Mouse (Mus musculus): ENCODE results near the gene Afap1l2. TPM values are rescaled to one million over a fixed set of nuclear protein-coding genes. Genes with fewer than 3 reads are reported as not detected.
A peak's percentile ranks its signal among the peaks of the same experiment; 100 is the strongest.

Afap1l2 gene
- polyA plus RNA-seq, 1 experiment = 0.90 TPM

DNA sequence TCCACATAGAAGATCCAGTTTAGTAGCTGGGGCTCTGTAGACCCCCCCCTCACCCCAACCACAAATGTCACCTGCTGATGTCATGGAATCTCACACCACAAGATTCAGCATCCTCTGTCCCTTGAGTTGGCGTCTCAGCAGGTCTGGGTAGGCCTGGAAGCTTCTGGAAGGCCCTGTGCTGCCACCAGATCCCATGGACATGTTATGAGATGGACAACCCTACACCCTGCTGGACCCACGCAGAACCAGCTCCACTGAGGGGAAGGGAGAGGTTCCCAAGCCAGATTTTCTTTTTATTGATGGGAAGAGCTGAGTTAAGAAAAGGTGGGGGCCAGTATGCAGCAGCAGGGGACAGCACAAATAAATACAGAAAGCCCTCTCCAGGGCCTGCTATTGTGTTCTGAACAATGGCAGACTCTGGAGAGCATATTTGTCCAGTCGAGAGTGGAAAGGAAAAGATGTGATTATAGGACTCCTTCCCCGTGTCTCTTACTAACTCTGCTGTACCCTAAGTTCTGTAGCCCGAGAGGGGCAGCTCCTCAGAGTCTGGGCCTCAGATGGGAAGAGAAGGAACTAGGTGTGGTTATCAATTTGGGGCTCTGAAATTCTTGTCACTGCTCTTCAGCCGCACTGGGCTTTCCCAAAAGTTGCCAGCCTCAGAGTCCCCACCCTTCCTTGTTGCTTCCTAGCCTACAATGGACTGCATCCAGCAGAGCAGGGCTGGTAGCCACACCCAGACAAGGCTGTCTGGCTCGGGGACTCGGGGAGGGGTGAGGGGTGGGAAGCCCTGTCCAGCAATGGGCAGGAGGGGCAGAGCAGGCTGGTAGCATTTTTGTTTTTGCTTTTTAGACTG is 20.5 kb upstream of the Afap1l2 start:
- Histone ChIP-seq H3K79me3 (ENCODE audit: low read depth) (no peaks in the 10 kb centered on the region), H3K4me3 (ENCODE audit: insufficient read depth, poor library complexity, severe bottlenecking) (no peak overlapping the region), H3K36me3 (ENCODE audit: control insufficient read depth, insufficient read depth) (peaks cover 5% of the 10 kb centered on the region), H3K27me3 (ENCODE audit: control insufficient read depth, insufficient read depth, insufficient read length) (no peaks in the 10 kb centered on the region), H3K79me2 (ENCODE audit: control insufficient read depth, insufficient read depth) (no peaks in the 10 kb centered on the region), H3ac (ENCODE audit: control insufficient read depth, insufficient read length, low read depth) (no peak overlapping the region)
- TF ChIP-seq MAX (IDR thresholded peaks at IDR 0.05) (no peak), CTCF (IDR thresholded peaks at IDR 0.05; ENCODE audit: control insufficient read depth, insufficient read depth, insufficient read length) (no peak)

GRCm38 (mm10) chr19:57026501-57026900 is 18.5 kb upstream of the Afap1l2 start:
- Histone ChIP-seq H3K27me3 (ENCODE audit: control insufficient read depth, insufficient read depth, insufficient read length) (no peaks in the 10 kb centered on the region), H3K79me2 (ENCODE audit: control insufficient read depth, insufficient read depth) (no peaks in the 10 kb centered on the region), H3ac (ENCODE audit: control insufficient read depth, insufficient read length, low read depth) (no peak overlapping the region), H3K36me3 (ENCODE audit: control insufficient read depth, insufficient read depth) (no peaks in the 10 kb centered on the region), H3K4me3 (ENCODE audit: insufficient read depth, poor library complexity, severe bottlenecking) (no peak overlapping the region), H3K79me3 (ENCODE audit: low read depth) (no peaks in the 10 kb centered on the region)
- TF ChIP-seq MYOG (IDR thresholded peaks at IDR 0.05; ENCODE audit: control insufficient read depth, extremely low read depth, insufficient read length) (no peak), MAX (IDR thresholded peaks at IDR 0.05) (no peak), FOSL1 (IDR thresholded peaks at IDR 0.05; ENCODE audit: insufficient read depth, low read length, poor library complexity, severe bottlenecking) (no peak)

- Histone ChIP-seq H3K79me3 (ENCODE audit: low read depth) (no peaks in the 10 kb centered on the region), H3K79me2 (ENCODE audit: control insufficient read depth, insufficient read depth) (no peaks in the 10 kb centered on the region), H3K36me3 (ENCODE audit: control insufficient read depth, insufficient read depth) (no peaks in the 10 kb centered on the region), H3K4me3 (ENCODE audit: insufficient read depth, poor library complexity, severe bottlenecking) (no peak overlapping the region), H3ac (ENCODE audit: control insufficient read depth, insufficient read length, low read depth) (no peak overlapping the region), H3K27me3 (ENCODE audit: control insufficient read depth, insufficient read depth, insufficient read length) (no peaks in the 10 kb centered on the region)
- no peak for TF ChIP-seq MAX (IDR thresholded peaks at IDR 0.05)
- TF ChIP-seq FOSL1 (IDR thresholded peaks at IDR 0.05; ENCODE audit: insufficient read depth, low read length, poor library complexity, severe bottlenecking) = no peak
- TF ChIP-seq MYOD1 (IDR thresholded peaks at IDR 0.05; ENCODE audit: control insufficient read depth, insufficient read length, low read depth) = no peak
- TF ChIP-seq CEBPB (IDR thresholded peaks at IDR 0.05; ENCODE audit: low read depth) = no peak
- no peak for TF ChIP-seq CTCF (IDR thresholded peaks at IDR 0.05; ENCODE audit: control insufficient read depth, insufficient read depth, insufficient read length)
- TF ChIP-seq MYOG (IDR thresholded peaks at IDR 0.05; ENCODE audit: control insufficient read depth, extremely low read depth, insufficient read length) = no peak
- no peak for TF ChIP-seq USF1 (IDR thresholded peaks at IDR 0.05; ENCODE audit: low read depth)
These were observed 9.8 kb upstream of the Afap1l2 start for GRCm38 (mm10) chr19:57017785-57018179.

DNA sequence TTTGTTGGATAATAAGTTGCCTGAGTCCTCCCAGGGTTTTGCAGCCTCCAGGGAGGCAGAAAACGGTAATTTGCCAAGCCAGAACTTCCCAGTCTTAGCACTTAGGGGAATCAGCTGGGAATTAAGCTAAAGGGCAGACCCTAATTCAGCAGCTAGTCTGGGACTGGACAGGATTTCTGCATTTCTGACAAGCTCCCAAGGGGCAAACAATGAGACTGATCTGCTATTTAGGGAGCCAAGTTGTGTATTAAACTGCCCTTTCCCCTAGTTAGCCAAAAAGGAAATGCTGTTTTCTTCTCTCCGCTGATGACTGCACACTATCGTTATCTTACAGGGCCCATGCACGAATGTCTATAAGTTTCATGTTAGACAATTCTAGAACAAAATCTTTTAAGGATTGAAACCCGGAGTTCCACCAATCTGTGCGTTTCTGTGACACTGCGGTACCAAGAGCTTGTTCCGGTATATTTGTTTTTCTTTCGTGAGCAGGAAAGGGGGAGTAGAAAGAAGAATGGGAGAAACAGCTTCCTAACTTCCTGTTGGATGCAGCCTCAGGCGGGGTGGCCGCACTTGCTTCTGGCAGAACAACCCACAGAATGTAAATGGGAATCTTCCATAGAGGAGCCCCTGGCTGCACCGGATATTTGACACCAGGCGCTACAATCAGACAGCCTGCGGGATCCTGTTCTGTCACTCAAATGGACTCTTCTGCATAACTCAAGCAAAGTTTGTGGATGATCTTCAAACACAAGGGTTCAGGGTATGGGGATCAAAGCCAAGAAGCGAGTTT is 9.2 kb upstream of the Afap1l2 start:
- no peak for TF ChIP-seq USF1 (IDR thresholded peaks at IDR 0.05; ENCODE audit: low read depth)
- no peak for TF ChIP-seq MYOG (IDR thresholded peaks at IDR 0.05; ENCODE audit: control insufficient read depth, extremely low read depth, insufficient read length)
- no peak for TF ChIP-seq FOSL1 (IDR thresholded peaks at IDR 0.05; ENCODE audit: insufficient read depth, low read length, poor library complexity, severe bottlenecking)
- no peak for TF ChIP-seq MYOD1 (IDR thresholded peaks at IDR 0.05; ENCODE audit: control insufficient read depth, insufficient read length, low read depth)
- TF ChIP-seq CTCF (IDR thresholded peaks at IDR 0.05; ENCODE audit: control insufficient read depth, insufficient read depth, insufficient read length) = no peak
- no peak for TF ChIP-seq CEBPB (IDR thresholded peaks at IDR 0.05; ENCODE audit: low read depth)
- no peak for TF ChIP-seq MAX (IDR thresholded peaks at IDR 0.05)
- H3K79me2 ChIP-seq (ENCODE audit: control insufficient read depth, insufficient read depth) = no peaks in the 10 kb centered on the region
- H3K79me3 ChIP-seq (ENCODE audit: low read depth) = no peaks in the 10 kb centered on the region
- H3ac ChIP-seq (ENCODE audit: control insufficient read depth, insufficient read length, low read depth) = no peak overlapping the region
- no peak overlapping the region for H3K4me3 ChIP-seq (ENCODE audit: insufficient read depth, poor library complexity, severe bottlenecking)
- H3K27me3 ChIP-seq (ENCODE audit: control insufficient read depth, insufficient read depth, insufficient read length) = no peaks in the 10 kb centered on the region
- no peaks in the 10 kb centered on the region for H3K36me3 ChIP-seq (ENCODE audit: control insufficient read depth, insufficient read depth)

GRCm38 (mm10) chr19:57014808-57015207 is 6.8 kb upstream of the Afap1l2 start:
- no peaks in the 10 kb centered on the region for H3K79me3 ChIP-seq (ENCODE audit: low read depth)
- H3K36me3 ChIP-seq (ENCODE audit: control insufficient read depth, insufficient read depth) = no peaks in the 10 kb centered on the region
- no peaks in the 10 kb centered on the region for H3K79me2 ChIP-seq (ENCODE audit: control insufficient read depth, insufficient read depth)
- no peak overlapping the region for H3ac ChIP-seq (ENCODE audit: control insufficient read depth, insufficient read length, low read depth)
- H3K4me3 ChIP-seq (ENCODE audit: insufficient read depth, poor library complexity, severe bottlenecking) = no peak overlapping the region
- TF ChIP-seq CEBPB (IDR thresholded peaks at IDR 0.05; ENCODE audit: low read depth) (no peak), USF1 (IDR thresholded peaks at IDR 0.05; ENCODE audit: low read depth) (no peak), CTCF (IDR thresholded peaks at IDR 0.05; ENCODE audit: control insufficient read depth, insufficient read depth, insufficient read length) (no peak), MAX (IDR thresholded peaks at IDR 0.05) (no peak), FOSL1 (IDR thresholded peaks at IDR 0.05; ENCODE audit: insufficient read depth, low read length, poor library complexity, severe bottlenecking) (peak; percentile 10), MYOD1 (IDR thresholded peaks at IDR 0.05; ENCODE audit: control insufficient read depth, insufficient read length, low read depth) (no peak), MYOG (IDR thresholded peaks at IDR 0.05; ENCODE audit: control insufficient read depth, extremely low read depth, insufficient read length) (no peak)
- H3K27me3 ChIP-seq (ENCODE audit: control insufficient read depth, insufficient read depth, insufficient read length) = no peaks in the 10 kb centered on the region
